Mouse (Mus musculus) G1E (cell line): Measurements from ENCODE around the gene Stip1.

Experiments used
- CTCF ChIP-seq: IDR thresholded peaks from 2 replicates; pipeline ENCODE4 v1.5.1; 2012; ENCODE audit warnings: low read depth, low read length, inconsistent platforms, mixed read lengths
- GATA1 ChIP-seq: IDR thresholded peaks from 2 replicates; pipeline ENCODE4 v1.6.1; 2012; ENCODE audit warnings: borderline replicate concordance, low read length, inconsistent platforms, mixed read lengths
- GATA2 ChIP-seq: IDR thresholded peaks from 2 replicates; pipeline ENCODE4 v1.6.1; 2012; ENCODE audit warnings: low read depth, low read length, inconsistent platforms, borderline replicate concordance
- POLR2AphosphoS5 ChIP-seq: IDR thresholded peaks from 2 replicates; pipeline ENCODE4 v1.6.1; 2012; ENCODE audit warnings: low read depth, low read length, inconsistent platforms; ENCODE audit not compliant: insufficient replicate concordance
- TAL1 ChIP-seq: conservative IDR thresholded peaks from 2 replicates; pipeline ENCODE4 v1.6.1; 2012; ENCODE audit warnings: low read depth, low read length, inconsistent platforms, mixed read lengths

- TF ChIP-seq CTCF (no peak), GATA1 (no peak), GATA2 (no peak), POLR2AphosphoS5 (no peak), TAL1 (no peak)
Observed at GRCm38 (mm10) chr19:7040637-7041130, 917 bp upstream of the Stip1 start.
